Mouse (Mus musculus) kidney, postnatal 0 days (tissue): ENCODE data around the gene Eif3i. TPM values are rescaled to one million over a fixed set of nuclear protein-coding genes. Genes with fewer than 3 reads are reported as not detected.

ENCODE experiments used
- ATAC-seq: fragments of 200-750 bp; cut with Nextera tagmentation; replicated peaks from 2 replicates; pipeline ENCODE4 v1.8.0; 2017; ENCODE audit warnings: low read depth, moderate number of reproducible peaks, moderate TSS enrichment, moderate library complexity; ENCODE audit not compliant: low FRiP score
- DNase-seq: peaks from one replicate; pipeline ENCODE4 v3.0.0-alpha.2; 2016; ENCODE audit warnings: low spot score
- H3K27ac ChIP-seq: fragments of 300-500 bp; sonication (generic); 2 replicates; pipeline ENCODE4 v1.5.1; 2014; ENCODE audit warnings: mild to moderate bottlenecking
- H3K27me3 ChIP-seq: fragments of 300-500 bp; sonication (generic); 2 replicates; pipeline ENCODE4 v1.6.1; 2014; ENCODE audit warnings: low read length, mixed read lengths; ENCODE audit not compliant: insufficient read depth
- H3K36me3 ChIP-seq: fragments of 300-500 bp; sonication (generic); 2 replicates; pipeline ENCODE4 v1.6.1; 2014; ENCODE audit warnings: low read length, mixed read lengths; ENCODE audit not compliant: insufficient read depth
- H3K4me1 ChIP-seq: fragments of 300-500 bp; sonication (generic); replicated peaks from 2 replicates; pipeline ENCODE4 v1.6.1; 2014; ENCODE audit warnings: antibody characterized with exemption, low read length, mixed read lengths; ENCODE audit not compliant: insufficient read depth
- H3K4me2 ChIP-seq: fragments of 300-500 bp; sonication (generic); 2 replicates; pipeline ENCODE4 v1.6.1; 2014; ENCODE audit warnings: mild to moderate bottlenecking, low read length, moderate library complexity, mixed read lengths
- H3K4me3 ChIP-seq: fragments of 300-500 bp; sonication (generic); replicated peaks from 2 replicates; pipeline ENCODE4 v1.5.1; 2014; ENCODE audit warnings: low read depth, low read length
- H3K9ac ChIP-seq: fragments of 300-500 bp; sonication (generic); 2 replicates; pipeline ENCODE4 v1.6.1; 2014; ENCODE audit warnings: low read depth, low read length
- H3K9me3 ChIP-seq: fragments of 300-500 bp; sonication (generic); replicated peaks from 2 replicates; pipeline ENCODE4 v1.6.1; 2016; ENCODE audit warnings: low read length, inconsistent platforms, mixed read lengths
- CTCF ChIP-seq: IDR thresholded peaks from 2 replicates; pipeline ENCODE4 v1.5.1; 2016; ENCODE audit warnings: antibody characterized with exemption, low read depth, mild to moderate bottlenecking, moderate library complexity
- WGBS: fragments of 180-500 bp; shearing (Covaris S2); extraction: QIAGEN DNeasy Blood & Tissue Kit; methylation state at CpG from one replicate; pipeline ENCODE4 v1.1.7; 2014; 5-methylcytosine and 5-hydroxymethylcytosine counted together
- polyA plus RNA-seq: library from polyadenylated mRNA; unstranded; fragments of >200 nt; fragmentation: Nextera tagmentation; extraction: Ambion mirVana; gene quantifications from 2 replicates; pipeline ENCODE4 v1.2.1, GENCODE M21; 2015

Gene Eif3i
- polyA plus RNA-seq, 1 experiment from 2014 or later = 298 TPM

GRCm38 (mm10) chr4:129565139-129565538 lies 35.3 kb downstream of the Eif3i start:
- H3K4me3 ChIP-seq = no peak overlapping the region
- WGBS = 81% methylated on average over 6 of the region's 6 CpGs
- DNase-seq (no peak), ATAC-seq (no peak)
- no peak overlapping the region for H3K9ac ChIP-seq
- H3K4me2 ChIP-seq = no peak overlapping the region
- no peaks in the 10 kb centered on the region for H3K27me3 ChIP-seq
- no peak overlapping the region for H3K27ac ChIP-seq
- H3K9me3 ChIP-seq = no peaks in the 10 kb centered on the region
- H3K4me1 ChIP-seq = no peaks in the 10 kb centered on the region
- no peak for TF ChIP-seq CTCF
- no peaks in the 10 kb centered on the region for H3K36me3 ChIP-seq

GRCm38 (mm10) chr4:129563718-129564117 lies 36.7 kb downstream of the Eif3i start:
- ATAC-seq (no peak; the same call in 1 of the 2 replicates), DNase-seq (peak; percentile 79)
- 16% methylated on average over 8 of the region's 8 CpGs for WGBS
- H3K27me3 ChIP-seq = no peaks in the 10 kb centered on the region
- H3K4me1 ChIP-seq = no peaks in the 10 kb centered on the region
- no peak overlapping the region for H3K9ac ChIP-seq
- no peak for TF ChIP-seq CTCF
- no peak overlapping the region; the same call in 1 of the 2 replicates for H3K27ac ChIP-seq
- H3K4me2 ChIP-seq = no peak overlapping the region
- H3K4me3 ChIP-seq = no peak overlapping the region
- no peaks in the 10 kb centered on the region for H3K36me3 ChIP-seq
- no peaks in the 10 kb centered on the region for H3K9me3 ChIP-seq

GRCm38 (mm10) chr4:129561184-129561583 lies 39.3 kb downstream of the Eif3i start:
- Histone ChIP-seq H3K4me2 (no peak overlapping the region), H3K27ac (no peak overlapping the region), H3K9ac (no peak overlapping the region), H3K27me3 (no peaks in the 10 kb centered on the region), H3K9me3 (no peaks in the 10 kb centered on the region), H3K4me3 (no peak overlapping the region), H3K4me1 (0 out of 2 replicates have a peak, but pooled peaks cover 3% of the 10 kb centered on the region), H3K36me3 (no peaks in the 10 kb centered on the region)
- WGBS = 77% methylated on average over 5 of the region's 5 CpGs
- no peak for TF ChIP-seq CTCF
- ATAC-seq (no peak), DNase-seq (no peak)

- ATAC-seq = no peak
- Histone ChIP-seq H3K9me3 (no peaks in the 10 kb centered on the region), H3K4me3 (no peak overlapping the region), H3K27me3 (no peaks in the 10 kb centered on the region), H3K9ac (no peak overlapping the region), H3K27ac (no peak overlapping the region), H3K4me1 (0 out of 2 replicates have a peak, but pooled peaks cover 3% of the 10 kb centered on the region), H3K36me3 (no peaks in the 10 kb centered on the region), H3K4me2 (no peak overlapping the region)
- 81% methylated on average over 12 of the region's 12 CpGs for WGBS
- no peak for DNase-seq
- TF ChIP-seq CTCF = no peak
These were observed 42.0 kb downstream of the Eif3i start for GRCm38 (mm10) chr4:129558321-129558955.

- H3K27me3 ChIP-seq = no peaks in the 10 kb centered on the region
- WGBS = 50% methylated on average over 9 of the region's 9 CpGs
- peak overlapping the region; percentile 63 for H3K27ac ChIP-seq
- H3K4me3 ChIP-seq = peak overlapping the region; percentile 47; the same call in 1 of the 2 replicates
- peak overlapping the region; percentile 92 for H3K4me2 ChIP-seq
- no peaks in the 10 kb centered on the region for H3K9me3 ChIP-seq
- no peak for ATAC-seq
- no peaks in the 10 kb centered on the region for H3K36me3 ChIP-seq
- H3K4me1 ChIP-seq = 0 out of 2 replicates have a peak, but pooled peaks cover 3% of the 10 kb centered on the region
- no peak for TF ChIP-seq CTCF
- no peak for DNase-seq
- H3K9ac ChIP-seq = peak overlapping the region; percentile 62; the same call in 1 of the 2 replicates
These were observed 43.1 kb downstream of the Eif3i start for GRCm38 (mm10) chr4:129557256-129557808.

- peak overlapping the region; percentile 63 for H3K27ac ChIP-seq
- H3K9ac ChIP-seq = peak overlapping the region; percentile 62
- no peaks in the 10 kb centered on the region for H3K36me3 ChIP-seq
- 0 out of 2 replicates have a peak, but pooled peaks cover 3% of the 10 kb centered on the region for H3K4me1 ChIP-seq
- no peaks in the 10 kb centered on the region for H3K27me3 ChIP-seq
- peak overlapping the region; percentile 92 for H3K4me2 ChIP-seq
- 7% methylated on average over 28 of the region's 33 CpGs for WGBS
- peak overlapping the region; percentile 47 for H3K4me3 ChIP-seq
- DNase-seq = peak; percentile 93
- peak; percentile 76 for ATAC-seq
- TF ChIP-seq CTCF = no peak
- H3K9me3 ChIP-seq = no peaks in the 10 kb centered on the region
These were observed 43.8 kb downstream of the Eif3i start for GRCm38 (mm10) chr4:129556532-129557223.
